Mouse (Mus musculus) intestine, embryonic 14.5 days (tissue): ENCODE measurements around the gene Atrn. TPM values are rescaled to one million over a fixed set of nuclear protein-coding genes. Genes with fewer than 3 reads are reported as not detected.

Experiments
- ATAC-seq: fragments of 200-750 bp; cut with Nextera tagmentation; replicated peaks from 2 replicates; pipeline ENCODE4 v1.8.0; 2017; ENCODE audit warnings: low read depth, moderate number of reproducible peaks, moderate TSS enrichment, moderate library complexity; ENCODE audit not compliant: low FRiP score, low TSS enrichment
- DNase-seq: peaks from one replicate; pipeline ENCODE4 v3.0.0-alpha.2; 2018; ENCODE audit warnings: low spot score
- H3K27ac ChIP-seq: fragments of 300-500 bp; sonication (generic); 2 replicates; pipeline ENCODE4 v1.5.1; 2014; ENCODE audit warnings: low read depth, mild to moderate bottlenecking, control low read depth
- H3K27me3 ChIP-seq: fragments of 300-500 bp; sonication (generic); replicated peaks from 2 replicates; pipeline ENCODE4 v1.6.1; 2014; ENCODE audit warnings: low read length, control low read depth; ENCODE audit not compliant: control insufficient read depth, insufficient read depth
- H3K36me3 ChIP-seq: fragments of 300-500 bp; sonication (generic); 2 replicates; pipeline ENCODE4 v1.6.1; 2014; ENCODE audit warnings: low read length, control low read depth; ENCODE audit not compliant: control insufficient read depth, insufficient read depth
- H3K4me1 ChIP-seq: fragments of 300-500 bp; sonication (generic); replicated peaks from 2 replicates; pipeline ENCODE4 v1.6.1; 2014; ENCODE audit warnings: low read length, control low read depth, mixed read lengths; ENCODE audit not compliant: control insufficient read depth, insufficient read depth
- H3K4me2 ChIP-seq: fragments of 300-500 bp; sonication (generic); 2 replicates; pipeline ENCODE4 v1.6.1; 2014; ENCODE audit warnings: low read length
- H3K4me3 ChIP-seq: fragments of 300-500 bp; sonication (generic); 2 replicates; pipeline ENCODE4 v1.5.1; 2014; ENCODE audit warnings: low read depth, low read length, control low read depth, mixed read lengths
- H3K9ac ChIP-seq: fragments of 300-500 bp; sonication (generic); 2 replicates; pipeline ENCODE4 v1.6.1; 2014; ENCODE audit warnings: mild to moderate bottlenecking, low read length
- H3K9me3 ChIP-seq: fragments of 300-500 bp; sonication (generic); 2 replicates; pipeline ENCODE4 v1.6.1; 2016; ENCODE audit warnings: low read length, control low read depth; ENCODE audit not compliant: control insufficient read depth
- whole genome bisulfite sequencing: fragments of 180-500 bp; shearing (Covaris S2); extraction: QIAGEN DNeasy Blood & Tissue Kit; methylation state at CpG from one replicate; pipeline ENCODE4 v1.1.7; 2014; 5-methylcytosine and 5-hydroxymethylcytosine counted together
- polyA plus RNA-seq: library from polyadenylated mRNA; unstranded; fragments of >200 nt; fragmentation: Nextera tagmentation; extraction: Ambion mirVana; gene quantifications from 2 replicates; pipeline ENCODE4 v1.2.1, GENCODE M21; 2014

The Atrn gene
- polyA plus RNA-seq, 1 experiment from 2014 or later, result 8.4 TPM

- Histone ChIP-seq H3K4me2 (no peak overlapping the region), H3K4me3 (no peak overlapping the region), H3K27ac (no peak overlapping the region), H3K9ac (no peak overlapping the region), H3K27me3 (no peaks in the 10 kb centered on the region), H3K9me3 (no peaks in the 10 kb centered on the region), H3K4me1 (no peaks in the 10 kb centered on the region), H3K36me3 (peaks cover 31% of the 10 kb centered on the region)
- ATAC-seq (no peak), DNase-seq (no peak)
- 88% methylated on average over 4 of the region's 4 CpGs for WGBS
Measured at GRCm38 (mm10) chr2:130971030-130971429, 64.7 kb downstream of the Atrn start.

- no peak overlapping the region for H3K4me2 ChIP-seq
- DNase-seq, result no peak
- ATAC-seq, result no peak
- no peaks in the 10 kb centered on the region for H3K4me1 ChIP-seq
- WGBS, result 91% methylated on average over 4 of the region's 4 CpGs
- H3K36me3 ChIP-seq, result peaks cover 33% of the 10 kb centered on the region
- H3K27me3 ChIP-seq, result no peaks in the 10 kb centered on the region
- H3K9me3 ChIP-seq, result no peaks in the 10 kb centered on the region
- no peak overlapping the region for H3K9ac ChIP-seq
- no peak overlapping the region for H3K4me3 ChIP-seq
- H3K27ac ChIP-seq, result no peak overlapping the region
Measured at GRCm38 (mm10) chr2:130972386-130972785, 66.1 kb downstream of the Atrn start.

- ATAC-seq, result no peak
Measured at GRCm38 (mm10) chr2:130974928-130975327, 68.6 kb downstream of the Atrn start.

GRCm38 (mm10) chr2:130977589-130977988, 71.3 kb downstream of the Atrn start:
- no peak overlapping the region for H3K27ac ChIP-seq
- no peak overlapping the region for H3K4me2 ChIP-seq
- no peaks in the 10 kb centered on the region for H3K27me3 ChIP-seq
- DNase-seq (no peak), ATAC-seq (no peak)
- no peaks in the 10 kb centered on the region for H3K4me1 ChIP-seq
- H3K36me3 ChIP-seq, result peaks cover 25% of the 10 kb centered on the region; the same call in 1 of the 2 replicates
- H3K9me3 ChIP-seq, result no peaks in the 10 kb centered on the region
- H3K9ac ChIP-seq, result no peak overlapping the region
- H3K4me3 ChIP-seq, result no peak overlapping the region

More at GRCm38 (mm10) chr2:130974928-130975327, 68.6 kb downstream of the Atrn start:
- H3K27me3 ChIP-seq, result no peaks in the 10 kb centered on the region
- no peak overlapping the region for H3K27ac ChIP-seq
- H3K36me3 ChIP-seq, result peaks cover 32% of the 10 kb centered on the region
- H3K4me2 ChIP-seq, result no peak overlapping the region
- no peak overlapping the region for H3K9ac ChIP-seq
- no peak for DNase-seq
- WGBS, result 84% methylated on average over 1 of the region's 1 CpGs
- no peaks in the 10 kb centered on the region for H3K4me1 ChIP-seq
- no peaks in the 10 kb centered on the region for H3K9me3 ChIP-seq
- no peak overlapping the region for H3K4me3 ChIP-seq

- WGBS, result 83% methylated on average over 10 of the region's 10 CpGs
- Histone ChIP-seq H3K27ac (no peak overlapping the region), H3K9me3 (no peaks in the 10 kb centered on the region), H3K4me1 (no peaks in the 10 kb centered on the region), H3K36me3 (peaks cover 30% of the 10 kb centered on the region; the same call in 1 of the 2 replicates), H3K4me3 (no peak overlapping the region), H3K27me3 (no peaks in the 10 kb centered on the region), H3K9ac (no peak overlapping the region), H3K4me2 (no peak overlapping the region)
- no peak for ATAC-seq
- no peak for DNase-seq
Measured at GRCm38 (mm10) chr2:130978058-130978847, 72.0 kb downstream of the Atrn start.

- H3K4me1 ChIP-seq, result no peaks in the 10 kb centered on the region
- H3K4me2 ChIP-seq, result no peak overlapping the region
- H3K36me3 ChIP-seq, result peaks cover 22% of the 10 kb centered on the region; the same call in 1 of the 2 replicates
- no peaks in the 10 kb centered on the region for H3K27me3 ChIP-seq
- ATAC-seq, result no peak
- no peak overlapping the region for H3K9ac ChIP-seq
- no peak for DNase-seq
- H3K27ac ChIP-seq, result no peak overlapping the region
- H3K9me3 ChIP-seq, result no peaks in the 10 kb centered on the region
- H3K4me3 ChIP-seq, result no peak overlapping the region
Measured at GRCm38 (mm10) chr2:130979138-130979537, 72.8 kb downstream of the Atrn start.

- ATAC-seq (no peak), DNase-seq (no peak)
- 96% methylated on average over 2 of the region's 2 CpGs for WGBS
- Histone ChIP-seq H3K4me2 (no peak overlapping the region), H3K4me3 (no peak overlapping the region), H3K27me3 (no peaks in the 10 kb centered on the region), H3K36me3 (peaks cover 6% of the 10 kb centered on the region), H3K4me1 (no peaks in the 10 kb centered on the region), H3K9ac (no peak overlapping the region), H3K27ac (no peak overlapping the region), H3K9me3 (no peaks in the 10 kb centered on the region)
Measured at GRCm38 (mm10) chr2:130992818-130993217, 86.5 kb downstream of the Atrn start.

GRCm38 (mm10) chr2:131009123-131009522, 102.8 kb downstream of the Atrn start:
- Histone ChIP-seq H3K4me1 (no peaks in the 10 kb centered on the region), H3K4me3 (no peak overlapping the region), H3K4me2 (no peak overlapping the region), H3K36me3 (peaks cover 48% of the 10 kb centered on the region), H3K27me3 (no peaks in the 10 kb centered on the region), H3K27ac (no peak overlapping the region), H3K9me3 (no peaks in the 10 kb centered on the region), H3K9ac (no peak overlapping the region)
- ATAC-seq, result no peak
- WGBS, result 88% methylated on average over 2 of the region's 2 CpGs
- no peak for DNase-seq

GRCm38 (mm10) chr2:131010566-131010965, 104.3 kb downstream of the Atrn start:
- no peak overlapping the region for H3K4me3 ChIP-seq
- ATAC-seq (no peak), DNase-seq (no peak)
- no peaks in the 10 kb centered on the region for H3K4me1 ChIP-seq
- no peaks in the 10 kb centered on the region for H3K9me3 ChIP-seq
- H3K27ac ChIP-seq, result no peak overlapping the region
- no peak overlapping the region for H3K9ac ChIP-seq
- H3K36me3 ChIP-seq, result peaks cover 46% of the 10 kb centered on the region
- no peaks in the 10 kb centered on the region for H3K27me3 ChIP-seq
- WGBS, result 76% methylated on average over 1 of the region's 1 CpGs
- no peak overlapping the region for H3K4me2 ChIP-seq
